Mouse (Mus musculus) CD4-positive helper T cell, adult 2 months (primary cell): Measurements from ENCODE around the gene Gm3542.
"Not testable (repeated sequence)": the region's sequence is repeated elsewhere in the genome, so short reads cannot be mapped to it uniquely, and the experiment has no call there.

Source experiments
- DNase-seq: peaks from one replicate; pipeline ENCODE4 v3.0.0-alpha.2; 2012; ENCODE audit warnings: low read depth, missing footprints, low spot score

Gene Gm3542

DNA sequence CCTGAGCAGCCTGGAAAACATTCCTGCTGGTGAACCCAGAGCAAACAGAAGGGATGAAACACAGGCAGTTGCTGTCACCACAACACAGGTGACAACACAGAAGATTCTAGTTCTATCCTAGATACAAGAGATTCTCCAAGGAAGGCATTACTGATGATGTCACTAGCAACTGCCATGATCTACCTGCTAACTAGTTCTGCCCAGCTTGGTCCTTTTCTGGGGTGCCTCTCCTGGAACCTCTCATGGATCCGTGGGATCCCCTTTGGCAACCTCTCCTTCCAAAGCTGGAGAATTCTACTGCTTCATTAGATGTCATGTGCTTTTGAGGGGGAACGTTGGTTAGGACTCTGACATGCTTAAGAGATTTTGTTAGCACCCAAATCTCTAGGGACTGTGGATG, at the start of gene Gm3542:
Gene Gm3542 (minus strand): TSS at position 101 of the 400 bp plus-strand sequence.
- not testable (repeated sequence) for DNase-seq
